Mouse (Mus musculus) E14TG2a.4 (cell line): ENCODE data around the gene Brinp2.

Source experiments
- H3K27me3 ChIP-seq: 2 replicates; pipeline ENCODE4 v1.6.1; 2014; ENCODE audit warnings: low read length, control low read depth; ENCODE audit not compliant: insufficient read depth
- H3K36me3 ChIP-seq: 2 replicates; pipeline ENCODE4 v1.6.1; 2014; ENCODE audit warnings: low read length, control low read depth; ENCODE audit not compliant: insufficient read depth
- H3K4me1 ChIP-seq: replicated peaks from 2 replicates; pipeline ENCODE4 v1.6.1; 2014; ENCODE audit warnings: low read depth, low read length, control low read depth
- H3K4me3 ChIP-seq: replicated peaks from 2 replicates; pipeline ENCODE4 v1.5.1; 2014; ENCODE audit warnings: mild to moderate bottlenecking, low read length
- H3K9me3 ChIP-seq: 2 replicates; pipeline ENCODE4 v1.6.1; 2014; ENCODE audit warnings: low read length, control low read depth
- CTCF ChIP-seq: conservative IDR thresholded peaks from 2 replicates; pipeline ENCODE4 v1.5.1; 2014; ENCODE audit warnings: low read length
- NANOG ChIP-seq: IDR thresholded peaks from 2 replicates; pipeline ENCODE4 v1.6.1; 2014; ENCODE audit warnings: borderline replicate concordance, low read length, mixed read lengths
- POU5F1 ChIP-seq: IDR thresholded peaks from 2 replicates; pipeline ENCODE4 v1.6.1; 2014; ENCODE audit warnings: low read length, borderline replicate concordance

Gene Brinp2

DNA sequence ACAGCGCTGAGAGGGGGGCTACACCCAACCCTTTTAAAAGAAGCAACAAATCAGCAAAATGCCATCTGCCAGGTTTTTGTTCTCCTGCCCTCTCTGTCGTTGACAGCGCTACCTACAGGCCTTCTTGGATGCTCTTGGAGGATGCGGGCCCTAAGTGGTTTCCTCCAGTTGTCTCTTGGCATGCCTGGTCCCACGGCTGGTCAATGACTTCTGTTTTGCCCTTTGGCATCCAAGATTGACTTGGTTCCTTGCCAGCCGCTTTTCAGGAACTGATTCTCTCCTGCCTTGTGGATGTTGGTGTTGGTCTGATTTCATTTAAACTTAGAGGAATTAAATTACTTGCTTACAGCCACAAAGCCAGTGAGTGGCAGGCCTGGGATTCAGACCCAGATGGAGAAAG, 32.8 kb downstream of the Brinp2 start:
- H3K36me3 ChIP-seq: no peaks in the 10 kb centered on the region
- TF ChIP-seq CTCF (no peak), POU5F1 (no peak), NANOG (no peak)
- H3K9me3 ChIP-seq: no peaks in the 10 kb centered on the region
- no peaks in the 10 kb centered on the region for H3K27me3 ChIP-seq
- H3K4me1 ChIP-seq: no peaks in the 10 kb centered on the region
- H3K4me3 ChIP-seq: no peak overlapping the region

DNA sequence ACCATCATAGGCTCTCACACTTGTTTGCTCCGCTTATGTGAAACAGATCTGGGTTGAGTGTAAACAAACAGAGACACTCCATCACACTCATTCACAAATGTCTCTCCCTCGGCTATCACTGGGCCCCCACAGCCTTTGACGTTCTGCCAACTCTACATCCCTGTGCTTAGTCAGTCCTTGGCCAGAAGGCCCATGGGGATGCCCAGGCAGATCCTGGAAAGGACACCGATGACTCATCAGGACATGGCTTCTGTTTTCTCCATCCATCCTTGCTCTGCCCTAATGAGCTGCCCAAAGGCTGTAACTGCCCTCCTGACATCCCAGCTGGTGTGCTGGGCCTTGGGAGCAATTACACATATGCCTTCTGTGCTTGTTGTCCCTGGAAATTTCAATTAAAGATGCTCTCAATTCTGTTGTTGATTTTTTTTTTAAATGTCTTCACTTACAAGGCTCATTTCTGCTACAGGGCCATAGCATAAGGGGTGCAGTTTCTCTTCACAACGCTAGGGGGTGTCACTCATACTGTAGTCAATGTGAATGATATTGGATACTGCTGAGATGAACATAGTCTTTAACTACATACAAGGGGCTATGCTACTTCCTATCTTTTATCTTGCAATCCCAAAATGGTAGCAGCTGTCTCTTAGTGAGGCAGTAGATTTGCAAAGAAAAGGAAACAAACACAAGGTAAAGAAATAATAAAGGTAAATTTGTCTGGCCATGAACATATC, 45.5 kb downstream of the Brinp2 start:
- no peak overlapping the region for H3K4me3 ChIP-seq
- H3K36me3 ChIP-seq: no peaks in the 10 kb centered on the region
- no peaks in the 10 kb centered on the region for H3K27me3 ChIP-seq
- H3K9me3 ChIP-seq: no peaks in the 10 kb centered on the region
- no peaks in the 10 kb centered on the region for H3K4me1 ChIP-seq
- peak; percentile 20; the same call in 1 of the 2 replicates for TF ChIP-seq CTCF
- no peak for TF ChIP-seq POU5F1
- TF ChIP-seq NANOG: no peak

DNA sequence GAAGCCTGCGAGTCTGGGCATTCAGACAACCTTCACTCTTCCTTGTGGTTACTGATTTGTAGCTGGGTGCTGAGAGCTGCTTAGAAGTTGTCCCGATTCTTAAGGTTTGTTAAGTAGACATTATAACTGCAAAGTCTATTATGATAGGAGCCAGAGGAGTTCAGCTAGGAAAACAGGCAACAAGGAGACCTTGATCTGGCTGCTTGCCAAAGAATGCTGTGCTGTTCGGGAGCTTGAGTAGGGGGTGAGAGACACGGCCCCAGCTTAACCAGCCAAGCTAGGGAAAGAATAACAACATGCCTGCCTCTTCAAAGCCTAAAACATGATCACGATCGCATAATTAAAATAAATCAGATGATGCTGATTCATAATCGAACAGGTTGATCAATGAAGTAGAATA, 59.1 kb downstream of the Brinp2 start:
- Histone ChIP-seq H3K4me3 (no peak overlapping the region), H3K27me3 (peaks cover 18% of the 10 kb centered on the region), H3K9me3 (no peaks in the 10 kb centered on the region), H3K4me1 (peaks cover 19% of the 10 kb centered on the region), H3K36me3 (no peaks in the 10 kb centered on the region)
- TF ChIP-seq NANOG: no peak
- no peak for TF ChIP-seq CTCF

DNA sequence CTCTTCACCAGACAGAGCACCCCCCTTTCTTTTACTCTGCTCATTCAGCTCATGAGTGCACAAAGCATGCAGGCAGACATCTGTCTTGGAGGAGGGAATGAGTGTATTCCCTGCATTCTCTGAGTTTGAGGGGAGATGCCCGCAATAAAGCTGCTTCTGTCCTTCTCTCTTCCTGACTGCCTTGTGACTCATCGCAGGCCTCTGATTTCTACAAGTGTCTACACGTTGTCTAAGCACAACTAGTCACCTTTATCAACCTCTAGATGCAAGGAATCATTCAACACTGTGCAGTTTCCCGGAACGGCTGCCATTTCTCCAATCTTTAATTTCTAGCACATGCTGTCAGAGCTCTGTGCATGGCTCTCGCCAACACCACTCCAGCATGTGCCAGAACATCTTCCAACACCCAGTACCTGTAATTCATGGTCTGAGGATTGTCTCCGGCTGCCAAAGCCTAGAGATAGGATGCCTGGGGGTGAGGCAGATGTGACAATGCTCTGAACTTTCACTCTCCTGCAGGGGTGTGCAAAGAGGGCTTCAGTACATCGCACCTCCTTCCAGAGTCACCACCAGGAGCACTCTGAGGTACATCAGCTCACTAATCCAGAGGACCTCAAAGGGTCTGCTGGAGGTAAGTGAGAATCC, 59.7 kb downstream of the Brinp2 start:
- Histone ChIP-seq H3K27me3 (peaks cover 18% of the 10 kb centered on the region), H3K36me3 (no peaks in the 10 kb centered on the region), H3K4me1 (peaks cover 17% of the 10 kb centered on the region), H3K9me3 (no peaks in the 10 kb centered on the region), H3K4me3 (no peak overlapping the region)
- TF ChIP-seq NANOG: no peak
- no peak for TF ChIP-seq CTCF
- no peak for TF ChIP-seq POU5F1

DNA sequence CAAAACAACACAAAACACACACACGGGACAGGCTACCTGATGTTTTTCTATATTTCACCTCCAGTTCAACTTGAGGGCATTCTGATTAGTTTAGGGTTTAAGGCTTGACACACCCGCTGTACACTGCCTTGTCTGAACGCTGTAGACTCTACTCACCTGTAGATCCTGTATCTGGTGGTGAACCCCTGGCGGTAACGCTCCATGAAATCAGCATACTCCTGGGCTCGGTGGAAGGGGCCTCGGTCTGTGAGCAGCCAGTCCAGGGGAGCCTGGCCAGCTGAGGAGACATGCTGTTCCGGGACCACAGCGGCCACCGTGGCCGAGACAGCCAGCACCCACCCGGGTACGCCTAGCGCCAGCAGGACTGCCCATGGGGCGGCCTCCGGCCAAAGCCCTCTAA, 60.9 kb downstream of the Brinp2 start:
- no peak for TF ChIP-seq POU5F1
- no peak for TF ChIP-seq NANOG
- no peak for TF ChIP-seq CTCF
- H3K4me1 ChIP-seq: peaks cover 17% of the 10 kb centered on the region
- no peaks in the 10 kb centered on the region for H3K9me3 ChIP-seq
- no peaks in the 10 kb centered on the region for H3K36me3 ChIP-seq
- H3K27me3 ChIP-seq: peaks cover 18% of the 10 kb centered on the region
- H3K4me3 ChIP-seq: peak overlapping the region; percentile 32

DNA sequence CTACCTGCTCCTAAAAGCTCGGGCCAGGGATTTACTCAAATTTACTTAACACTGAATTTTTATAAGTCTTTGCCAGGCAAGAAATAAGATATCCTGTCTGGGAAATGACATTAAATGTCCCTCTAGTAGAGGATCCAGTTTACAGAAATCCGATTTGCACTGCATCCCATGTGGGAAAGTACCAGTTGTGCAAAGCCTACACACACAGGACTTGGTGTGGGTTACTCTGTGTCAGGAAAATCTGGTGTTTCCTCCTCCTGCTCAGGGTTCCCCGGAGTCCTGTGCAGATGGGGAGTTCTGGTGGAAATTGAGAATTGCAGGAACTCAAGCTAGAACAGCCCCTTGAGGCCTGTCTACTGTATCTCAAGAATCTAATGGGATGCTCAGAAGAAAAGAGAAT, 70.9 kb downstream of the Brinp2 start:
- Histone ChIP-seq H3K4me3 (no peak overlapping the region), H3K36me3 (no peaks in the 10 kb centered on the region), H3K4me1 (no peaks in the 10 kb centered on the region), H3K9me3 (no peaks in the 10 kb centered on the region), H3K27me3 (no peaks in the 10 kb centered on the region)
- TF ChIP-seq CTCF (no peak), POU5F1 (no peak), NANOG (no peak)

DNA sequence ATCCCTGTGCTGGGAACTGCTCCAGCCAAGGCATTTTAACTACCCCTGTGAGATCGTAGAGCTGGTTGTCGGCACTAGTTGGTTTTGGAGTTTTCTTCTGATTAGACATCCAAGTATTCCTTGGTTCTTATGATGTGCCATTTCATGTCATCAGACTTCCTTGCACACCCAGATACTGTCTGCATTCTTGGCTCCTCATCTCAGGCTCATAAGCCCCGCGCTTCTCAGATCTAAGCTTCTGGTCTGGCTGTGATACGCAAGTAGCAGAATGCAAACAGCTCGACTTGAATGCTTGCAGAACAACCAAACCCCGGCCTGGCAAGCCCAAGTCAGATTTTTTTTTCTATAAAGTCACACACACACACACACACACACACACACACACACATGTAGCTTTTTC, 72.3 kb downstream of the Brinp2 start:
- Histone ChIP-seq H3K9me3 (no peaks in the 10 kb centered on the region), H3K36me3 (no peaks in the 10 kb centered on the region), H3K4me3 (no peak overlapping the region), H3K27me3 (no peaks in the 10 kb centered on the region), H3K4me1 (no peaks in the 10 kb centered on the region)
- TF ChIP-seq CTCF: no peak

DNA sequence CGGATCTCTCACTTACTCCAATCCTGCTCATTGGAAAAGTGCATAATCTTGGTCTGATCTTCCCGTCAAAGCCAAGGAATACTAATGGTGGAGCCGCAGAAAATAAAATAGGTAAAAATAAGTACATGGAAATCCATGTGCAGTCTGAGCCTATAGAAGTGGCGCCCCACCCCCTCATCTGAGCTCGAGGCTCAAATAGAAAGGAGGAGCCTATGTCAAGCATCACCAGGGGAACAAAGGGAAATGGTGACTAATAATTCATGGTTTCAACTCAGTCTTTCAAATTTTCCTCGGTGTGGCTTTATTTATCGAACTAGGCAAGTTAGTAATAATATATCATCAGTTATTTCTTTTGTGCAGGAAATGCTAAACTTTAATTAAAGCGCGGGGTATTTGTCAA, 84.1 kb downstream of the Brinp2 start:
- TF ChIP-seq CTCF: no peak
- TF ChIP-seq POU5F1: no peak
- no peak for TF ChIP-seq NANOG
- Histone ChIP-seq H3K4me3 (no peak overlapping the region), H3K4me1 (no peaks in the 10 kb centered on the region), H3K9me3 (no peaks in the 10 kb centered on the region), H3K36me3 (no peaks in the 10 kb centered on the region), H3K27me3 (no peaks in the 10 kb centered on the region)

DNA sequence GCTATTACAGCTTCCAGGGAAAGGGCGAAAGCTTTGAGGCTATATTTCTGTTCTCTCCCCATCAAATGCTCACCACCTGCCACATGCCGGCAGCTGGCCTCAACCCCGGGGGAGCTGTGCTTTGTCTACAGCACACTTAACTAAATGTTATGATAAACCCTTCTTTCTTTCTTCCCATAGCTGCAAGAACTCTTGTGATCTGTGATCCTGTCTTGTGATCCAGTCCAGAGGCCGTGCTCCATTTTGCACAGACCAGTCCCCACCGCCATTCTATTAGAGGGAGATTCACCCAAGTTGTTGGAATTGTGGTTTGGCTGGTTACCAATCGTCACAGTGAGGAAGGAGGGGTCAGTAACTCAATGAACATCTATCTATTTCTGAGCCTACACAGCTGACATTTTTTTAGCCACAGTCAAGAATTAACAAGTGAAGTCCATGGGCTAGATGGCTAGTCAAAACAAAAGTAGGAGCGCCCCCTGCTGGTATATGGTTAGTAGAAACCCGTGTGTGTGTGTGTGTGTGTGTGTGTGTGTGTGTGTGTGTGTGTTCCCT, 89.0 kb downstream of the Brinp2 start:
- Histone ChIP-seq H3K9me3 (no peaks in the 10 kb centered on the region), H3K4me1 (no peaks in the 10 kb centered on the region), H3K4me3 (no peak overlapping the region), H3K27me3 (no peaks in the 10 kb centered on the region; the same call in 1 of the 2 replicates), H3K36me3 (no peaks in the 10 kb centered on the region)
- TF ChIP-seq POU5F1: no peak
- no peak for TF ChIP-seq NANOG
- TF ChIP-seq CTCF: peak; percentile 9; the same call in 1 of the 2 replicates
